Mouse (Mus musculus): ENCODE measurements at regions not wholly inside any gene's neighbourhood (a gene's known extent, or its start where the extent isn't known, plus 50 kb on each side); places are given as distances from the start of the nearest gene placed in this dataset. TPM values are rescaled to one million over a fixed set of nuclear protein-coding genes. Genes with fewer than 3 reads are reported as not detected.

MicroRNAs encoded in the stretch of these regions (microRNA counts, 519-probe panel; counts per million panel counts)
- microRNA mmu-miR-1193 (4,006 counts per million, percentile 27 among the panel's probes with 10 or more counts), microRNA mmu-miR-1197 (32.2 counts per million), microRNA mmu-miR-134 (4,747 counts per million, percentile 42 among the panel's probes with 10 or more counts), microRNA mmu-miR-154 (5,477 counts per million, percentile 61 among the panel's probes with 10 or more counts), microRNA mmu-miR-299 (32.2 counts per million), microRNA mmu-miR-300 (5,316 counts per million, percentile 58 among the panel's probes with 10 or more counts), microRNA mmu-miR-3072 (32.2 counts per million), microRNA mmu-miR-323-3p (5,047 counts per million, percentile 51 among the panel's probes with 10 or more counts), microRNA mmu-miR-323-5p (32.2 counts per million), microRNA mmu-miR-329 (6,207 counts per million, percentile 78 among the panel's probes with 10 or more counts), microRNA mmu-miR-369-3p (6,250 counts per million, percentile 80 among the panel's probes with 10 or more counts), microRNA mmu-miR-369-5p (3,952 counts per million, percentile 25 among the panel's probes with 10 or more counts), microRNA mmu-miR-376a (5,874 counts per million, percentile 70 among the panel's probes with 10 or more counts), microRNA mmu-miR-376b (6,068 counts per million, percentile 76 among the panel's probes with 10 or more counts), microRNA mmu-miR-376c (5,703 counts per million, percentile 68 among the panel's probes with 10 or more counts), microRNA mmu-miR-377 (5,982 counts per million, percentile 74 among the panel's probes with 10 or more counts), microRNA mmu-miR-379 (3,727 counts per million, percentile 21 among the panel's probes with 10 or more counts), microRNA mmu-miR-380-3p (32.2 counts per million), microRNA mmu-miR-380-5p (32.2 counts per million), microRNA mmu-miR-381 (4,768 counts per million, percentile 43 among the panel's probes with 10 or more counts), microRNA mmu-miR-382 (5,778 counts per million, percentile 69 among the panel's probes with 10 or more counts), microRNA mmu-miR-409-3p (4,231 counts per million, percentile 33 among the panel's probes with 10 or more counts), microRNA mmu-miR-409-5p (3,340 counts per million, percentile 15 among the panel's probes with 10 or more counts), microRNA mmu-miR-410 (6,229 counts per million, percentile 79 among the panel's probes with 10 or more counts), microRNA mmu-miR-411 (4,704 counts per million, percentile 41 among the panel's probes with 10 or more counts), microRNA mmu-miR-412 (32.2 counts per million), microRNA mmu-miR-453 (32.2 counts per million), microRNA mmu-miR-485 (32.2 counts per million), microRNA mmu-miR-487b (5,230 counts per million, percentile 56 among the panel's probes with 10 or more counts), microRNA mmu-miR-494 (32.2 counts per million), microRNA mmu-miR-495 (6,164 counts per million, percentile 78 among the panel's probes with 10 or more counts), microRNA mmu-miR-496 (32.2 counts per million), microRNA mmu-miR-539 (3,458 counts per million, percentile 18 among the panel's probes with 10 or more counts), microRNA mmu-miR-541 (5,176 counts per million, percentile 54 among the panel's probes with 10 or more counts), microRNA mmu-miR-543 (5,520 counts per million, percentile 62 among the panel's probes with 10 or more counts), microRNA mmu-miR-544 (32.2 counts per million), microRNA mmu-miR-654-3p (32.2 counts per million), microRNA mmu-miR-654-5p (32.2 counts per million), microRNA mmu-miR-666-3p (32.2 counts per million), microRNA mmu-miR-666-5p (32.2 counts per million), microRNA mmu-miR-667 (3,995 counts per million, percentile 26 among the panel's probes with 10 or more counts), microRNA mmu-miR-668 (32.2 counts per million), microRNA mmu-miR-679 (32.2 counts per million), microRNA mmu-miR-758 (32.2 counts per million), microRNA mmu-miR-882 (32.2 counts per million)

Small RNA genes in the stretch of these regions (microRNA-seq; reads per million reads assigned to microRNA genes)
- gene Gm24321 (ENCODE audit: borderline number of aligned reads) (not detected), gene Gm25252 (ENCODE audit: borderline number of aligned reads) (not detected), gene Gm25750 (ENCODE audit: borderline number of aligned reads) (not detected), gene Gm27379 (ENCODE audit: borderline number of aligned reads) (0.41 reads per million), gene Gm44322 (ENCODE audit: borderline number of aligned reads) (not detected), gene Mir1193 (ENCODE audit: borderline number of aligned reads) (1,385 reads per million, percentile 86 among the genes with 10 or more reads in this experiment), gene Mir1197 (ENCODE audit: borderline number of aligned reads) (5.3 reads per million, percentile 40 among the genes with 10 or more reads in this experiment), gene Mir134 (ENCODE audit: borderline number of aligned reads) (1,069 reads per million, percentile 84 among the genes with 10 or more reads in this experiment), gene Mir154 (ENCODE audit: borderline number of aligned reads) (1,196 reads per million, percentile 85 among the genes with 10 or more reads in this experiment), gene Mir299a (ENCODE audit: borderline number of aligned reads) (0.88 reads per million, percentile 11 among the genes with 10 or more reads in this experiment), gene Mir299b (ENCODE audit: borderline number of aligned reads) (not detected), gene Mir300 (ENCODE audit: borderline number of aligned reads) (726 reads per million, percentile 83 among the genes with 10 or more reads in this experiment), gene Mir3072 (ENCODE audit: borderline number of aligned reads) (58.9 reads per million, percentile 60 among the genes with 10 or more reads in this experiment), gene Mir323 (ENCODE audit: borderline number of aligned reads) (588 reads per million, percentile 80 among the genes with 10 or more reads in this experiment), gene Mir329 (ENCODE audit: borderline number of aligned reads) (319 reads per million, percentile 75 among the genes with 10 or more reads in this experiment), gene Mir369 (ENCODE audit: borderline number of aligned reads) (4,682 reads per million, percentile 93 among the genes with 10 or more reads in this experiment), gene Mir376a (ENCODE audit: borderline number of aligned reads) (not detected), gene Mir376b (ENCODE audit: borderline number of aligned reads) (260 reads per million, percentile 73 among the genes with 10 or more reads in this experiment), gene Mir376c (ENCODE audit: borderline number of aligned reads) (668 reads per million, percentile 82 among the genes with 10 or more reads in this experiment), gene Mir377 (ENCODE audit: borderline number of aligned reads) (105 reads per million, percentile 64 among the genes with 10 or more reads in this experiment), gene Mir379 (ENCODE audit: borderline number of aligned reads) (5,746 reads per million, percentile 94 among the genes with 10 or more reads in this experiment), gene Mir380 (ENCODE audit: borderline number of aligned reads) (not detected), gene Mir381 (ENCODE audit: borderline number of aligned reads) (3,935 reads per million, percentile 92 among the genes with 10 or more reads in this experiment), gene Mir382 (ENCODE audit: borderline number of aligned reads) (3,820 reads per million, percentile 91 among the genes with 10 or more reads in this experiment), gene Mir409 (ENCODE audit: borderline number of aligned reads) (not detected), gene Mir410 (ENCODE audit: borderline number of aligned reads) (187 reads per million, percentile 69 among the genes with 10 or more reads in this experiment), gene Mir411 (ENCODE audit: borderline number of aligned reads) (11,754 reads per million, percentile 97 among the genes with 10 or more reads in this experiment), gene Mir412 (ENCODE audit: borderline number of aligned reads) (158 reads per million, percentile 67 among the genes with 10 or more reads in this experiment), gene Mir453 (ENCODE audit: borderline number of aligned reads) (not detected), gene Mir485 (ENCODE audit: borderline number of aligned reads) (214 reads per million, percentile 71 among the genes with 10 or more reads in this experiment), gene Mir487b (ENCODE audit: borderline number of aligned reads) (10,013 reads per million, percentile 96 among the genes with 10 or more reads in this experiment), gene Mir494 (ENCODE audit: borderline number of aligned reads) (596 reads per million, percentile 81 among the genes with 10 or more reads in this experiment), gene Mir495 (ENCODE audit: borderline number of aligned reads) (104 reads per million, percentile 64 among the genes with 10 or more reads in this experiment), gene Mir496a (ENCODE audit: borderline number of aligned reads) (160 reads per million, percentile 67 among the genes with 10 or more reads in this experiment), gene Mir539 (ENCODE audit: borderline number of aligned reads) (not detected), gene Mir541 (ENCODE audit: borderline number of aligned reads) (2,762 reads per million, percentile 89 among the genes with 10 or more reads in this experiment), gene Mir543 (ENCODE audit: borderline number of aligned reads) (438 reads per million, percentile 79 among the genes with 10 or more reads in this experiment), gene Mir544 (ENCODE audit: borderline number of aligned reads) (2.1 reads per million, percentile 26 among the genes with 10 or more reads in this experiment), gene Mir654 (ENCODE audit: borderline number of aligned reads) (not detected), gene Mir666 (ENCODE audit: borderline number of aligned reads) (67.8 reads per million, percentile 61 among the genes with 10 or more reads in this experiment), gene Mir667 (ENCODE audit: borderline number of aligned reads) (172 reads per million, percentile 69 among the genes with 10 or more reads in this experiment), gene Mir668 (ENCODE audit: borderline number of aligned reads) (41.4 reads per million, percentile 57 among the genes with 10 or more reads in this experiment), gene Mir679 (ENCODE audit: borderline number of aligned reads) (198 reads per million, percentile 70 among the genes with 10 or more reads in this experiment), gene Mir758 (ENCODE audit: borderline number of aligned reads) (48.6 reads per million, percentile 57 among the genes with 10 or more reads in this experiment), gene Mir882 (ENCODE audit: borderline number of aligned reads) (not detected)
